Mouse (Mus musculus) urinary bladder, postnatal 0 days (tissue): ENCODE results near the gene Unc93b1. TPM values are rescaled to one million over a fixed set of nuclear protein-coding genes. Genes with fewer than 3 reads are reported as not detected.

Source experiments
- polyA plus RNA-seq: library from polyadenylated mRNA; unstranded; fragments of >200 nt; fragmentation: Nextera tagmentation; extraction: Ambion mirVana; gene quantifications from 2 replicates; pipeline ENCODE4 v1.2.1, GENCODE M21; 2015

Gene Unc93b1
- polyA plus RNA-seq: 21.7 and 32.0 TPM in 2 replicates

DNA sequence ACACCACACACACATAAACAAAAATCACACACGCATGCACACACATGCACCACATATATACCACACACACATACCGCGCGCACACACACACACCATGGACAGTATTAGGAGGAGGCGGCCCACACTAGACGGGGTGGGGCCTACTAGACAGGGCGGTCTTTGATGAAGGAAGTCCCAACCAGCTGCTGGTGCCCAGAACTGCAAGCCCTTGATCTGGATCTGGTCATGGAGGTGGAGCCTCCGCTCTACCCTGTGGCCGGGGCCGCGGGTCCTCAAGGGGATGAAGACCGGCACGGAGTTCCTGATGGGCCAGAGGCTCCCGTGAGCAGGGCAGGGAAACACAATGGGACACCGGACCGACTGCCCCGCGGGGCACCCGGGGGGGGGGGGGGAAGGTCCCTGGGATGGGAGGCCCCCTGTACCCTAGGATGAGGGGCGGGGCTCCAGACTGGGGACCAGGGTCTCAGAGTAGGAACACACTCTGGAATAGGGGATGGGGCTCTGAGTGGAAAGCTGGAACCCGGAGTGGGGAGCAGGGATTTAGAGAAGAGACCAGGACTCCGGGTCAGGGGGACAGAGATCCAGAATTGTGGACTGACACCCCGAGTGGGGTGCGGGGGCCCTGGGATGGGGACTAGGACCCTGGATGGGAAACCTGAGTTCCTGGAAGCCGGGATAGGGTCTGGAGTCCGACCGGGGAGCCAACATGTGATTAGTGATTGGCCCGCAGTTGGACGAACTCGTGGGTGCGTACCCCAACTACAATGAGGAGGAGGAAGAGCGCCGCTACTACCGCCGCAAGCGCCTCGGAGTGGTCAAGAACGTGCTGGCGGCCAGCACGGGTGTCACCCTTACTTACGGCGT lies at the start of gene Unc93b1:
Unc93b1 (plus strand) TSS at position 155 of the 864 bp plus-strand sequence.

GRCm38 (mm10) chr19:3906795-3907786 lies 27.9 kb upstream of the Unc93b1 start, which contains the start of gene Tcirg1:
Gene Tcirg1, minus strand, starts transcription at chr19:3907133.

DNA sequence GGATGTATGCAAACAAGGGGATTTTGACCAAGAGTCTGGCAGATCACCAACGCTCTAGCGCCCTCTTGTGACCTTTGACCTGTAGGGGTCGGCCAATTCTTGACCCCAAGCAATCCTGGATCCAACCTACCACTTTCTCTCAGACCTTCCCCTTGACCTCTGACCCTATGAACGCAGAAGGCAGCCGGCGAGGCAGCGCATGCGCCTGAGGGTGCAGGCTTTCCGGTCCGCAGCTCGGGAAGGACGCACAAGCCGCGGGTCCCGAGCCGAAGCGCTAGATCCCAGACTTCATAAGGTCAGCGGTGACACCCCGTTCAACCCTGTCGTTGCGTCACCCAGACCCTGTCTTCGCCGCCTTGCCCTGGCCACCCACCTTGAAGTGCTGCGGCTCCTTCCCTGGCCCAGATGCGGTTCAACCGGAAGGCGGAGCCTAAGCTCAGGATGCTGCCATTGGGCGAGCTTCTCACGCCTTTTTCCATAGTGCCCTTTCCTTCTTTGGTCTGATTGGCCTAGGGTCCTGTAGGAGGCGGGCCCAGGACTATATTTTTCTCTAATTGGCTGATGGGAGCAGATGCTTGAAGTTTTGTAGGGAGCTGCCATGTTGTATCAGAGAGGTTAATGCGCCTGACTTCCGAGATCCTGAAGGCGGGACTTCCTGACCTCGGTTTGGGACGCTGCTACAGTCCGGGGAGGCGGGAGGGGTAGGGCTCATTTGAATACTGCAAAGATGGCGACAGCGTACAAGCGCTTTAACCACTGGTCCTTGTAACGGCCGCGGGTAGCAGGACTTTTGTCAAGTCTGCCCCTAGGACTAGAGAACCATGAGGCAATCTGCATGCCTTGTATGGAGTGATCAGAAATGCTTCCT lies 22.4 kb upstream of the Unc93b1 start, which contains the start of gene Ndufs8:
Ndufs8 (minus strand) TSS at position 438 of the 868 bp plus-strand sequence.

DNA sequence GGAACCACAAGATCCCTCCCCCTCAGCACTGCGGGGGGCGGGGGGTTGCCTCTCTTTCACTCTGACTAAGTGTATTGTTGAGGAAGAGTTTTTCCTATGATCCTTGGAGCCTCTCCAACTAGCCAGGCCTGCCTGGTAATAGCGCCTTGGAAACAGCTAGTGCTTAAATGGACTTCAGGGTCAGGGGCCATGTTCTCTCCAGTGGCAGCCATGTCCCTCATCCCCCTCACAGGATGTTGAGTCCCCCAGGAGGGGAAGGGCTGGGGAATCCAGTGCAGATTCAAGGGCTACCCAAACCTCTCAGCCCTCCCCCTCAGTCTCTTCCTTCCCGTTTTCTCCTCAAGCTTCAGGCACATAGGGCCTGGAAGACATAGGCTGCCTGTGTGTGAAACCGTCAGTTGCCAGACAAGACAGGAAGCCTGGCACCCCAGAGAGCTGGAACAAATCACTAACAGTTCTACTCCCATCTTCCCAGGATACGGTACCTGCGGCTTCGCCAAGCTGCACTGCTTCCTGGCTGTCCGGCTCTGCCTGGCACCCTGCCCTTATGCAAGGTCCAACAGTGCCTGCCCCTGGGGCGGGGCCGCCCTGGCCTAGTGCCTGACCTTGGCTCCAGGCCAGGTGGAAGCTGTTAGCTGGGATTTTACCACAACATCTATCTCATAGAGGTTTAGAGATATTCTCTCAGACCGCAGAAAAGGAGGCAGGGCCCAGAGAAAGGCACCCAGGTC lies 5.6 kb upstream of the Unc93b1 start, which contains the start of gene Aldh3b1:
Aldh3b1 (minus strand) TSS at position 598 of the 731 bp plus-strand sequence.

DNA sequence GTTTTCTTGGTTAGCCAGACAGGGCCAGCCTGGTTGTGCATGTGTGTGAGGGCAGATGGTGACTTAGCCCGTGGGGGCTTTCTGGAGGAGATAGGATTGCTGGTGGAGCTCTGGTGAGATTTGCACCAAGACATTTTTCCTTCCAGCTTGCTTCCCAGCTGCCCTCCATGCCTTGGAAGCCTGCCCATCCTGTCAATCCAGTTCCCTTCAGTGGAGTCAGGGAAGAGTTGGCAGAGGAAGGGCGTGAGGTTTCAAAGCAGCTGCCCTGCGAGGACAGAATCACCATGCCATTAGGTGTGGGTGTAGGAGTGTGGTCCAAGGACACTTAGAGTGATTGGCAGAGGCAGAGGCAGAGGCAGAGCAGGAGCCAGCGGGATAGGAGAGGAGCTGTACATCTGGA lies 23.5 kb downstream of the Unc93b1 start, which contains the start of gene Aldh3b3:
Aldh3b3 (plus strand) TSS at position 176 of the 400 bp plus-strand sequence.

GRCm38 (mm10) chr19:3972229-3972628 lies 37.2 kb downstream of the Unc93b1 start, which contains the start of gene Aldh3b2:
Gene Aldh3b2, plus strand, starts transcription at chr19:3972328.

DNA sequence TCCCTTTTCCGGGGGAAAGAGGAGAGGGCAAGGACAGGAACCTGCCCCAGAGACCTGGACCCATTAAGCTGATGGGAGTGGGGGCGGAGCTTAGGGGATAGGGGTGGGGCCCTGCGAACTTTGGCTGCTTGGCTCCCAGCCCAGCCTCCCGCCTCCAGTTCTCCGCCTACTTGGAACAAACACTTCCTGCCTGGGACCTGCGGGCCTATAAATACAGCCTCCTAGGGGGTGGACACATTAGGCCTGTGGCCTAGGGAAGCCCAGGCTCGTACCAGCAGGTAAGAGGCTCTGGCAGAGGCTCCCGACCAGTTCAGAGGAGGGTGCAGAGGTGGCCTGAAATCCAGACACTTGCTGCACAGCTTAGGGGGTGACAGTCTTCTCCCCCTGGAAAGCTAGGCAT lies 51.3 kb downstream of the Unc93b1 start, which contains the start of gene Acy3:
Acy3 (plus strand) TSS at position 237 of the 400 bp plus-strand sequence.

DNA sequence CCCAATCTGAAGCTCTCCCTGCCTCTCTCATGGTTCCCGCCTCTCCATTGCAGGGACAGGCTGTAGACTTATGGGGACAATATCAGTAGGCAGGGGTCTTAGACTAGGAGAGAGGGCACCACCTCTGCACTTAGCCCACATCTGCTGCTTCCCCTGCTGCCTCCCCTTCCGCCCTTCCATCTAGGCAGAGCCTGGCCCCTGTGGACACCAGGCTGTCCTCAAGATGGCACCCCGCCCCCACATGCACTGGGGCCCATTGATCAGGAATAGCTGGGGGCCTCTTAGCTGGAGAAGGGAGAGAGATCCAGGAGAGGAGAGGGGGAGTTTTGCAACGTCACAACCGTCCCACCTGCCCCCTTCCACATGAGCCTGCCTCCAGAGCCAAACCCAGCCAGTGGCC lies 57.4 kb downstream of the Unc93b1 start, which contains the start of gene Tbx10:
Tbx10 (plus strand) TSS at position 337 of the 400 bp plus-strand sequence.

Other genes with a start within 250 kb of the Unc93b1 start
- gene Lrp5, start 248.6 kb upstream of the Unc93b1 start, polyA plus RNA-seq: 2.0 and 2.1 TPM in 2 replicates
- 37.1 and 48.3 TPM in 2 replicates for gene 1810055G02Rik, start 226.9 kb upstream of the Unc93b1 start, polyA plus RNA-seq
- 14.4 and 15.2 TPM in 2 replicates for gene Kmt5b, start 167.8 kb upstream of the Unc93b1 start, polyA plus RNA-seq
- 21.8 and 25.8 TPM in 2 replicates for gene Chka, start 83.4 kb upstream of the Unc93b1 start, polyA plus RNA-seq
- gene Tcirg1, start 28.1 kb upstream of the Unc93b1 start, polyA plus RNA-seq: 18.2 and 23.2 TPM in 2 replicates
- 279 and 309 TPM in 2 replicates for gene Ndufs8, start 22.4 kb upstream of the Unc93b1 start, polyA plus RNA-seq
- 3.3 and 8.6 TPM in 2 replicates for gene Aldh3b1, start 5.4 kb upstream of the Unc93b1 start, polyA plus RNA-seq
- 0.29 and 0.30 TPM in 2 replicates for gene Aldh3b3, start 23.5 kb downstream of the Unc93b1 start, polyA plus RNA-seq
- 122 and 144 TPM in 2 replicates for gene Aldh3b2, start 37.1 kb downstream of the Unc93b1 start, polyA plus RNA-seq
- gene Acy3, start 51.4 kb downstream of the Unc93b1 start, polyA plus RNA-seq: 6.1 and 7.0 TPM in 2 replicates
- 0.11 TPM in 1 of 2 replicates, not detected in the other for gene Tbx10, start 57.6 kb downstream of the Unc93b1 start, polyA plus RNA-seq
- gene Nudt8, start 65.4 kb downstream of the Unc93b1 start, polyA plus RNA-seq: 29.1 and 36.0 TPM in 2 replicates
- 0.82 and 1.3 TPM in 2 replicates for gene Gm49405, start 65.4 kb downstream of the Unc93b1 start, polyA plus RNA-seq
- gene Doc2g, start 68.1 kb downstream of the Unc93b1 start, polyA plus RNA-seq: 1.5 and 2.1 TPM in 2 replicates
- gene Ndufv1, start 77.6 kb downstream of the Unc93b1 start, polyA plus RNA-seq: 170 and 175 TPM in 2 replicates
- gene Gstp1, start 102.8 kb downstream of the Unc93b1 start, polyA plus RNA-seq: 432 and 441 TPM in 2 replicates
- 21.6 and 25.1 TPM in 2 replicates for gene Gstp2, start 110.8 kb downstream of the Unc93b1 start, polyA plus RNA-seq
- gene Gstp3, start 124.4 kb downstream of the Unc93b1 start, polyA plus RNA-seq: 0.33 and 0.52 TPM in 2 replicates
- gene Cabp2, start 146.4 kb downstream of the Unc93b1 start, polyA plus RNA-seq: not detected in 2 replicates
- 75.9 and 93.8 TPM in 2 replicates for gene Cdk2ap2, start 162.0 kb downstream of the Unc93b1 start, polyA plus RNA-seq
- 10.2 and 13.2 TPM in 2 replicates for gene Pitpnm1, start 164.8 kb downstream of the Unc93b1 start, polyA plus RNA-seq
- gene Aip, start 190.7 kb downstream of the Unc93b1 start, polyA plus RNA-seq: 76.9 and 77.9 TPM in 2 replicates
- not detected in 2 replicates for gene Gpr152, start 204.6 kb downstream of the Unc93b1 start, polyA plus RNA-seq
- 0.28 and 0.41 TPM in 2 replicates for gene Cabp4, start 208.8 kb downstream of the Unc93b1 start, polyA plus RNA-seq
- gene Coro1b, start 213.4 kb downstream of the Unc93b1 start, polyA plus RNA-seq: 130 and 133 TPM in 2 replicates
- 0.54 and 0.65 TPM in 2 replicates for gene Ptprcap, start 218.4 kb downstream of the Unc93b1 start, polyA plus RNA-seq
- gene Rps6kb2, start 228.2 kb downstream of the Unc93b1 start, polyA plus RNA-seq: 28.6 and 31.4 TPM in 2 replicates
- 5.8 and 7.8 TPM in 2 replicates for gene Carns1, start 240.3 kb downstream of the Unc93b1 start, polyA plus RNA-seq